Mouse (Mus musculus) thymus, adult 2 months (tissue): ENCODE measurements around the gene Enho.

Experiments used
- CTCF ChIP-seq: fragments of 200-500 bp; IDR thresholded peaks from 2 replicates; pipeline ENCODE4 v1.5.1; 2012; ENCODE audit warnings: mild to moderate bottlenecking, control low read depth, low read length, moderate library complexity, borderline replicate concordance; ENCODE audit not compliant: control insufficient read depth, poor library complexity, insufficient read depth; ENCODE audit errors: extremely low read depth
- POLR2A ChIP-seq: fragments of 200-500 bp; IDR thresholded peaks from 2 replicates; pipeline ENCODE4 v1.6.1; 2012; ENCODE audit warnings: mild to moderate bottlenecking, low read length, control low read depth, moderate library complexity; ENCODE audit not compliant: control insufficient read depth, poor library complexity, insufficient read depth; ENCODE audit errors: extremely low read depth

DNA sequence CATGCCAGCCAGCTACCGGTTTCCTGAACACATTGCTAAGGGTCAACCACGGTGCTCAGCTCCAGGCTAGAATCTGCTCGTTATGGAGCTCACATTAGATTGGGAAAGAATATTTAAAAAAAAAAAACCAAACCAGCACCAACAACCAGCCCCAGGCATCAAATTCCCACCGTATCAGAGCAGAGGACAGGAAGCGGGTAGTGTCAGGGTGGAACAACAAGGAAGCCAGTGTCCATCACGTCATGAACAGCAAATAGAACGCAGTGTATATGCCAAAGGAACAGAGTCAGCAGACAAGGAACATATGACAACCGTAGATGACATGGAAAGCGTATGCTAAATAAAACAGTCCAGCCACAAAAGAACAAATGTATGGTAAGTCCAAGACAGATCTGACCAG is 7.1 kb downstream of the Enho start:
- TF ChIP-seq CTCF = no peak
- no peak for TF ChIP-seq POLR2A
